Mouse (Mus musculus) adrenal gland (tissue): ENCODE data around the gene Dnal4.

Experiments used
- intact Hi-C: fragments of 180-260 bp; cut with DNase I; formaldehyde crosslinking; loops from one replicate; pipeline ENCODE4 v1.15.1; 2025

The Dnal4 gene

DNA sequence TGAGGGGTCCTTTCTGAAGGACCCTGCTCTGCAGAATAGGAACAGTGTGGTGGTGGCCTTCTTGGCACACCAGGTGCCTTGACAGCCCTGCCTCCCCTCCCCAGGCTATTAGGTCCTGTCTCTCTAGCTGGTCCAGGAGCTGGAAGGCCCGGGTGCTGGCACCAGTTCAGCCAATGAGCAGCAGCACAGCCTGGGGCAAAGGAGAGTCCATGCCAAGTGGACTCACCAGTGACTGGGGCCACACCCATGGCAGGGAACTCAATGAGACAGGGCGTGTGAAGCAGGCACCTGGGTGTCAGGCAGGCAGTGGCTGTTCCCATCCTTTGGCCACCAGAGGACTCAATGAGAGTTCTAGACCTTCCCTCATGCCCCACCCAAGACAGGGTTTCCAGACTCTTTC, 12.3 kb downstream of the Dnal4 start:
- intact Hi-C loops: no loop called here

DNA sequence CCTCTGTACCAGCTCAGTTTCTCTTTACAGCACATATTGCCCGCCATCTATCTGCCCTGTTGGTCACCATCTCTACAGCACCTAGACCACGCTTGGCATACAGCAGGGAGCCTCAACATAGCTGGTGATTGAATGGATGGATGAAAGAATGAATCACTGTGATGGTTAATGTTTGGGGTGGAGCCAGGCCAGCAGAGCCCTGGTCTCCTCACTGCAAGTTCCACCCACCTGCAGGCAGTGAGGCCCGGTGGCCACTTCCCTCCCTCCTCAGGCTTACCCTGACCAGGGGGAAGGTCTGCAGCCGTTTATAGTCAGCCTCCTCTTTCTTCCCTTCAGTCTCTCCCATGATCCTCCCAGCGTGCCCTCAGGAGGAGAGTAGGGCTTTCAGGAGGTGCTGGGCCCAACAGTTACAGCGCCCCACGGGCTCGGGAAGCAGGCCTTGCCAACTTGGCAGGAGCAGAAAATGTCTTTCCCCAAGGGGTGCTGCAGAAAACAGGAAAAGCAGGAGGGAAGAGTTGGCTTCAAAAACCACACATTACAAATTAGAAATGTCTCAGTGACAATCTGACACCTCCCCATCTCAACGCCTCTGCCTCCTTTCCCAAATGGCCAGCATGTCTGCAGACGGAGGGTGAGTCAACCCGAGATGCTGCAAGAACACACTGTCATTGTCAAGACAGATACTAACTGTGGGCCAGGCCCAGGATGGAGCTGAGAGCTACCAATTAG, 12.9 kb downstream of the Dnal4 start:
- intact Hi-C loops: no loop called here

GRCm38 (mm10) chr15:79763601-79764246, 13.9 kb downstream of the Dnal4 start:
- intact Hi-C loops: no loop called here

GRCm38 (mm10) chr15:79763001-79763400, 14.6 kb downstream of the Dnal4 start:
- intact Hi-C loops: no loop called here

DNA sequence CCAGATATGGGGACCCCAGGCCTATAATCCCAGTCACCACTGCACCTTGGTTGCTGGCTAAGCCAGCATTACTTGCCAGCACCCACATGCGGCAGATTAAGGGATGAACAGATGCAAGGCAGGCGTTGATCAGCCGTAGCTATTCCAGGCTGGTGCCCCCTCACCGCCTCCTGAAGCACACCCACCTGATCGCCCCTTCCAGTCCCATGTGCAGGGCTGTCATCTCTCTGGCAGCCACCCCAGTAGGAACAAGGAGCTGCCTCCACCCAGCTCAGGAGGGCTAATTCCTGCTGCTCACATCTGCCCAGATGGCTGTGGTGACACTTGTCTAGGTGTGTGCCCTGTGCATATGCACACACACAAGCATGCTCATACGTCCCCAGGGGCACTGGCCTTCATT, 16.7 kb downstream of the Dnal4 start:
- intact Hi-C loops: no loop called here

DNA sequence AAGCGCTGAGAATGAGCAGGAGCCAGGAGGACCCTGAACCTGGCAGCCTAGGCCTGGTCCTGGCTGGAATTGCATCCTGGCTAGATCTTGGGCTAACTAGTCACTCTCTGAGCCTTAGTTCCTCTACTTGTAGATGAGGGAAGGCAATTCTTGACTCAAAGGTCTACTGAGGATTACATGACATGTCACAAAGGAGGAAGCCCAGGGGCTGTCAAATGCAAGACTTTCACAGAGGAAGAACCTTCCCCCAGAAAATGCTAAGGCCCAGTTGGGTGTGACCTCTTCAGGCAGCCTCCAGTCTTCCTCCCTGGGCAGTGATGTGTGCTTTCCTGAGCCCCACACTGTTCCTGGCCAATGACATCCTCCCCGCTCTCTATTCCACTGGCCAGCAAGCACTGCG, 20.5 kb downstream of the Dnal4 start:
- intact Hi-C loops: loop anchor here (5.0 kb wide), 1 partner anchor 50 kb away; no protein-coding TSS in a partner anchor

DNA sequence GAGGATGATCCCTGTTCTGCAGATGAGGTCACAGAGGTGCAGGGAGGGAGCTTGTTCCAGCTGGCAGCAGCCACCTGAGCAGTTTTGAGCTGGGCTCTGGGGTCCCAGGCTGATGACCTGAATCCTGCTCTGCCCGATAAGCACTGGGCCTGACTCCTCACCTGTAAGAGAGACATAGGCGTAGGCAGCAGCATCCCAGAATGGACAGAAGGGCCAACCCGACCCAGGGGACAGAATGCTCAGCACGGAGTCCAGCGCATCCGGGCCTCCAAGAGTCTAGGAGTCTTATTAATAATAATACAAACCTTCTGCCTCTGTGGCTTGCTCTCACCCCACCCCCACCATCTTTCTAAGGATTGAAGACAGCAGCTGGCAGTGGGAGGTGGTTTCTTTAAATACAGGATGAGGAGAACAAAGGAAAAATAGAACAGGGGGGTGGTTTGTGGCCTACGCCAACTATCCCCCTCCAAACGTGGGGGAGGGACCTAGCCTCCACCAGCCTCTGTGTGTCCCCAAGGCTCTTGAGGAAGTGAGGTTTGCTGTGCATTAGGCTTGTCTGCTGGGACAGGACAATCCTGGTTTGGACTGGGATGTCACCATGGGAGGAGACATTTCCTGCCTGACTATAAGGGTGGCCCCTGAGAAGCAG, 21.5 kb downstream of the Dnal4 start:
- intact Hi-C loops: loop anchor here (5.0 kb wide), 1 partner anchor 51 kb away; no protein-coding TSS in a partner anchor

DNA sequence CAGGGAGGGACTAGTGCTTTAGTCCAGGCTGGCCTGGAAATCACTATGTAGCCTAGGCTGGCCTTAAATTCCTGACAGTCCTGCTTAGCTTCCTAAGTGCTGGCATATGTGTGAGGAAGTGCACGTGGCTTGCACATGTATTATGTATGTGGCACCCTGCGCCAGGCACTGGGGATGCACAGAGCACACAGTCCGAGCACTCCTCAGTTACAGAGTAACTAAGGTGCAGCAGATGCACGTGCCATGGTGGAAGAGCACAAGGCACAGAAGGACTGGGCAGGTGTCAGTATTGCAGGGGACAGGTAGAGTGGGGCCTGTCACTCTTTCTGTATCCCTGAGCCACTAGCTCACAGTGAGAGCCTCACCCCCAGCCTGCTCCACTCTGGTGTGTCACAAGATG, 22.5 kb downstream of the Dnal4 start:
- intact Hi-C loops: loop anchor here (5.0 kb wide), 1 partner anchor 52 kb away; no protein-coding TSS in a partner anchor

DNA sequence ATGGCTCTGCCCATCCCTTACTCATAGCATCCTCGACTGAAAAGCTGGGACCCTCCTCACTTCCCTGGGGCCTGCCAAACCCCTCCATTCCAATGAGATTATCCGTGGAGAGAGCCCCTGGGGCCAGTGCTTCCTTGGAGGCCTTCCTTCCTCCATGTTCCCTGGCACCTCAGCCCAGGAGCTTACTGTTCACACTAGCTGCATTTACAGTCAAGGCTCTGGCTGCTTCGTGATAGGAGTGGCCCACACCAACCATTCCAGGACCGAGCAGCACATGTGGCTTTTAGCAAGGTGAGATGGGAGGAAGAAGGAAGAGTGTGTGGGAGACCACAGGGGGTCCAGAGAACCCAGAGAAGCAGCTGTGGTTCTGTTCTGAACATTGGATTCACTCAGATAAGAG, 23.8 kb downstream of the Dnal4 start:
- intact Hi-C loops: loop anchor here (5.0 kb wide), 1 partner anchor 78 kb away; the partner anchor contains the start of genes Cbx6 and Npcd

DNA sequence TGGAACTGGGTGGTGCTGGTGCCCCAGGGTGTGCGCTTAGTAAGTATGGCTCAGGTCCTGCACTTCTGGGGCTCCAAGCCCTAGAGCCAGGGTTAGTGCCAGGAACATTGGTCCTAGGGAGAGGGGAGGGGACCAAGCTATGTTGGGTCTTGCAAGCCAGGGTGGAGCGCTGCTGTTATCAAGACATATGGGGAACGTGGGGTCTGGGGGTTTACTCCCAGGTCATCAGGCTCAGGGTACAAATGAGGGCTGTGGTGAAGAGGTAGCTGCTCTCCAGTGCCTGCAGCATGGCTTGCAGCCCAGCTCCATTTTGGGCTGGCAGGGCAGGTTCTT, 24.3 kb downstream of the Dnal4 start:
- intact Hi-C loops: loop anchor here (5.0 kb wide), 1 partner anchor 79 kb away; the partner anchor contains the start of genes Cbx6 and Npcd

DNA sequence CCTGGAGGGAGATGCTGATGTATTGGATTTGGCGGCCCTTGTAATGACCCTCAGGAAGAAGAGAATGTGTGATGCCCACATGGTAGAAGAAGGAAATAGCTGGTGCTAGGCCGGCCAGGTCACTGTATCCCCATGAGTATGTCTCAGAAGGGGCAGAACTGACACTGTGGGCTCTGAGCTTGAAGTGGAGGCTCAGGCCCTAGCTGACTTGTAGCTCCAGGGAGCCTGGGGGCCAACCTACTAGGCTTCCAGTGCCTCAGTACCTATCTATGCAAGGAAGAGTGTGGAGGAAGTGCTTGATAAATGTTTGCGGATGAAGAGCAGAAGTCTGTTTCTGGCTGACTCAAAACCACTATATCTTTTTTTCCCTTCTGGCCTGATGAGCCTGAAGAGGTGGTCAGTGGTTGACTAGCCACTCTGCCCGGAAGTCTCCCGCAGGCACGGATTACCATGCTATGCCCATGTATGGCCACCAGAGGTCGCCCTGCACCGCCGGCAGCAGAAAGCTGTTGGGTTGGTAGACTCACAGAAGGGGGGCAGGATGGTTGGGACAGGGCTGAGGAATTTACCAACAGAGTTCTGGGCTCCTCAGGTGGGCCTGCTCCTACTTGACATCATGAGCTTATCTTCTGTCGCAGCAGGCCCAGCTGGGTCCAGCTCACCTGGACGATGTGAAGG, 24.8 kb downstream of the Dnal4 start:
- intact Hi-C loops: loop anchor here (5.0 kb wide), 1 partner anchor 79 kb away; the partner anchor contains the start of genes Cbx6 and Npcd

DNA sequence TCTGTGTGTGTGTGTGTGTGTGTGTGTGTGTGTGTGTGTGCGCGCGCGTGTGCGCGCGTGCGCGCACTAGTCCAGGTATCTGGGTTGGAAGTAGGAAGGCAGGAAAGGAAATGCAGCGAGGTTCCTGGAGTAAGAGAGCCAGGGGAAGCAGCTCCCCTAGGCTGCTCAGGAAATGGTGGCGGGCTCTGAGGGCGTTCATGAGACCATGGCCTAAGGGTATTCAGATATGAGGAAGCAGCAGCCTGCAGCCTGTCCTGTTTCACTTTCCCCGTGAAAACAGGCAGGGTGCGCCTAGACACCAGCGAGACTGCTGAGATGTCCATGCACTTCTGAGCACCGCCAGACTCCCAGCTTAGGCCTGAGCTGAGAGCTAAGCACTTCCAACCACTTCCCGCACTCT, 25.9 kb downstream of the Dnal4 start:
- intact Hi-C loops: loop anchor here (5.0 kb wide), 1 partner anchor 81 kb away; the partner anchor contains the start of genes Cbx6 and Npcd

DNA sequence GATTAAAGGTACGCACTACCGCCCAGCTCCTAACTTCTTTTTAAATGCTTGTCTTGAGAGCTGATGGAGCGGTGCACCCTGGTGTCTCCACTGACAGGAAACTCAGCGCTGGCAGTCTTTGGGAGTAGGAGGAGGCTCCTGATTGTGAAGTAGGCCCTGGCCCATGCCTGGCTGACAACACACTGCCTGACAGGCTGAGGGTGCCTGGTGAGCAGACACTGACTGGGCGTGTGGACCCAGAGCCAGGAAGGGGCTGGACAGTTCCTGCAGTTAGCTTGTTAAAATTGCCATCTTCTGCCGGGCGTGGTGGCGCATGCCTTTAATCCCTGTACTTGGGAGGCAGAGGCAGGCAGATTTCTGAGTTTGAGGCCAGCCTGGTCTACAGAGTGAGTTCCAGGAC, 27.4 kb downstream of the Dnal4 start:
- intact Hi-C loops: loop anchor here (5.0 kb wide), 1 partner anchor 82 kb away; the partner anchor contains the start of genes Cbx6 and Npcd

- intact Hi-C loops: no loop called here
Measured at GRCm38 (mm10) chr15:79749162-79749561, 28.5 kb downstream of the Dnal4 start.

GRCm38 (mm10) chr15:79747998-79748397, 29.7 kb downstream of the Dnal4 start:
- intact Hi-C loops: no loop called here

- intact Hi-C loops: no loop called here
Measured at GRCm38 (mm10) chr15:79745883-79746282, 31.8 kb downstream of the Dnal4 start.

- intact Hi-C loops: no loop called here
Measured at GRCm38 (mm10) chr15:79745312-79745711, 32.3 kb downstream of the Dnal4 start.

DNA sequence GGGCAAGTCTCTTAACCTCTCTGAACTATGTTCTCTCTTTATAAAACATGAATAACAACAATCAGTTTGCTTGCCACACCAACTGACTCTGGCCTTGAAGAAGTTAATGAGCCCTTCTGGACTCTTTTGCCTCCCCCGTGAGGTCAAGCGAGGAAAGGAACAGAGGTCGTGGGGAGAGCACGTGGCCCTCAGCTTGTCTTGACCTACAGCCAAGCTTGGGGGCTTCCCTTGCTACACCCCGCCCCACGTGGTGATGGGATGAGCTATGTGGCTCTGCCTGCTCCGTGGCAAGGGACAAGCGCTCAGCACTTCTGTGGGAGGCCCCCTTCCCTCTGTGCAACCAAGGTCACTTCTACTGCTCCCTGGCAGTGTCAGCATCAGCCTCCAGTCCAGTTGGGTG, 32.9 kb downstream of the Dnal4 start:
- intact Hi-C loops: loop anchor here (5.0 kb wide), 1 partner anchor 57 kb away; the partner anchor contains the start of gene Josd1

DNA sequence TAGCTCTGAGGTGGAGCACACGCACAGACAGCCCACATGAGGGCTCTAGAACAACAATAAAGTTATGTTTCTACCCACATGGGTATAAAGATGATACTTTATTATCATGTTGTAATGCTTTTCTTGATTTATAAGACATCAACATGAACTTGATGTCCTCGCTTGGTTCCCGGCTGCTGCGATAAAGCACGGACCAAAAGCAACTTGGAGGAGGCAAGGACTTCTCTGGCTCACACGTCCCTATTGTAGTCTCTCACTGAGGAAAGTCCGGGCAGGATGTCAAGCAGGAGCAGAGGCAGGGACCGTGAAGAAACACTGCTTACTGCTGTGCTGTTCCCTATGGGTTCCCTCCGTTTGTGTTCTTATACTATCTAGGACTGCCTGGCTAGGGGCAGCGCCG, 33.6 kb downstream of the Dnal4 start:
- intact Hi-C loops: loop anchor here (5.0 kb wide), 1 partner anchor 57 kb away; the partner anchor contains the start of gene Josd1

DNA sequence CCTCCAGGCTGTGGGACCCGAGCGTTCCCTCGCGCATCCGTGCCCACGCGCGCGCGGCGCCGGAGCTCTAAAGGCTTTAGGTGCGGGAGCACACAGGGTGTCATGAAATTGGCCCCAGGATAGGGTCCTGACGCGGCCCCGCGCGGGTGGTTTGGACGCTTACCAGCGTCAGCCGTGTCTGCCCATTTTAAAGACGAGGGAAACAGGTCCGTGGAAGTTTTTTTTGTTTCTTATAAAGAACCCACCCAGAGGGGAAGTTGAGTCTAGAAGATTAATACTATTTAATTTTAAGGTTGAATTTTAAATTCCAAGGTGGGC, 35.0 kb downstream of the Dnal4 start:
- intact Hi-C loops: loop anchor here (5.0 kb wide), 1 partner anchor 55 kb away; the partner anchor contains the start of gene Josd1
